Mouse (Mus musculus) cortical plate, adult 2 months (tissue): Measurements from ENCODE around the gene Dlg4.

Experiments used
- CTCF ChIP-seq: fragments of 200-500 bp; IDR thresholded peaks from 2 replicates; pipeline ENCODE4 v1.5.1; 2011; ENCODE audit warnings: mild to moderate bottlenecking, control low read depth, low read length; ENCODE audit not compliant: insufficient read depth; ENCODE audit errors: extremely low read depth
- POLR2A ChIP-seq: fragments of 200-500 bp; IDR thresholded peaks from 2 replicates; pipeline ENCODE4 v1.6.1; 2011; ENCODE audit warnings: mild to moderate bottlenecking, low read length, control low read depth; ENCODE audit not compliant: insufficient read depth; ENCODE audit errors: extremely low read depth

- TF ChIP-seq CTCF (no peak), POLR2A (no peak)
Measured at GRCm38 (mm10) chr11:70030651-70031320, 14.0 kb downstream of the Dlg4 start.
